Mouse (Mus musculus): ENCODE results near the gene Dvl2. TPM values are rescaled to one million over a fixed set of nuclear protein-coding genes. Genes with fewer than 3 reads are reported as not detected.

Dvl2 gene
- polyA plus RNA-seq, 1 experiment from 2014 or later, result 47.6 TPM

DNA sequence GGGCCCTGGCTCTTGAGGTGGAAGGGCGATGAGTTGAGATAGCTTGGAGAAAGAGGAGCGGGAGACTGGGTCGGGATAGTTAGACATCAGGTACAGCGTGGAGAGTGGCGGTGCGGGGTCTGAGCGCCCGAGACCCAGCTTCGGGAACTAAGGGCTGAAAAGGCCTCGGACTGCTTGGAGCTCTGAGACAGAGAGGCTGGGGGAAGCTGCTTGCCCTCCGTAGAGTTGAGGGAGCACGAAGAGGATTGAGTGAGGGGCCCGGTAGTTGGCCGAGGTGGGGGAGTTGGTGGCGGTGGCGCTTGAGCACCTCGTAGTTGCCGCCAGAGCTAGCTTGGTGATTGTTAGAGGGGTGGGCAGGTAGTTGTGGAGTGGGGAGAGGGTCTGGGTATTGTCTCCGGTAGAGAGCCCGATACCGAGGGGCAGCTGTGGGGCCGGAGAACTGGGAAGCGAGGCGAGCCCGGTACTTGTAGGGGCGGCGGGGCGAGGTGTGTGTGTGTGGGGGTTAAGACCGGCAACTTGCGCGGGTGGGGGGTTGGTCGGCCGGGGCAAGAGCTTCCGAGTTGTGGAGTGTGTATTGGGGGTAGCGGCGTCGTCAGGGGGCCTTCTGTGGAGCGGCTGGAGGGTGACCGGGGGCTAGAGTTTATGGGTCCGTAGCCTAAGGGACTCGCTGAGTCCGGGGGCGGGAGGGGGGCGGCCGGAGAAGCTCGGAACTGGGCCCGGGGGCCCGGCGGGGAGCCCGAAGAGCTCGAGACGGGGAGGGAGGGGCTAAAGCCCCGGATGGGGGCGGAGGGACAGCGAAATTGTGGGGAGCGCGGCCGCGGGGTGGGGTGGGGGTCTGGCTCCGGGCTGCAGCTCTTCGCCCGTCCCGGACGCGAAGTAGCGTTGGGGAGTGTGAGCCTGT is 4.0 kb upstream of the Dvl2 start:
- Histone ChIP-seq H3K4me1 (replicated peaks; ENCODE audit: control insufficient read depth, insufficient read depth, low read length) (peaks cover 12% of the 10 kb centered on the region), H3K27me3 (ENCODE audit: control insufficient read depth, insufficient read depth, low read length) (no peaks in the 10 kb centered on the region), H3K9me3 (ENCODE audit: control insufficient read depth, low read length) (no peaks in the 10 kb centered on the region), H3K36me3 (ENCODE audit: control insufficient read depth, insufficient read depth, low read length) (peaks cover 19% of the 10 kb centered on the region), H3K4me3 (ENCODE audit: low read depth, low read length) (peak overlapping the region; percentile 96), H3K9ac (ENCODE audit: low read length) (peak overlapping the region; percentile 87), H3K27ac (ENCODE audit: low read depth, low read length) (peak overlapping the region; percentile 97), H3K4me2 (ENCODE audit: low read depth, low read length, severe bottlenecking) (peak overlapping the region; percentile 56)
- under 1% methylated on average over 65 of the region's 66 CpGs for WGBS
- ATAC-seq (replicated peaks; ENCODE audit: low FRiP score) (peak; percentile 1; the same call in 1 of the 2 replicates), DNase-seq (ENCODE audit: low spot score) (peak; percentile 78)

DNA sequence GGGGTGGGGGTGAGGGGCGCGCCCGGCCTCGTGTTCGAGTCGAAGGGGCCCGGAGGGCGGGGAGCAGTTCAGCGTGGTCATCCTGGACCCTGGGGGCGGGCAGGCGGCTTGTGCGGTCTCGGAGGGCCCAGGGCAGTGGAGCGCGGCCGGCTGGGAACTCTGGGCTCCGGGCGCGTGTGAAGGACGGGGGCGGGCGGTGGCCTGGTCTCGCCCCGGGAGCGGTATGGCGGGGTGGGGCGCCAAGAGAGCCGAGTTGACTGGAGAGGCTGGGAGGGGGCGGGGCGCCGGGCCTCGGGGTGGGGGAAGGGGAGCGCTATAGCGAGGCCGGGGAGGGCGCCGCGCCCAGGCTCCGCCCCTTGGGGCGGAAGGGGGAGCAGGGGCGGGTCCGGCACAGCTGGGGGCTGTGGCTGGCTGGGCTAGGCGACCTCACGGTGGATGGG is 3.3 kb upstream of the Dvl2 start:
- Histone ChIP-seq H3K27ac (ENCODE audit: low read depth, low read length) (peak overlapping the region; percentile 97), H3K4me1 (replicated peaks; ENCODE audit: control insufficient read depth, insufficient read depth, low read length) (peaks cover 13% of the 10 kb centered on the region), H3K9ac (ENCODE audit: low read length) (peak overlapping the region; percentile 87), H3K27me3 (ENCODE audit: control insufficient read depth, insufficient read depth, low read length) (no peaks in the 10 kb centered on the region), H3K9me3 (ENCODE audit: control insufficient read depth, low read length) (no peaks in the 10 kb centered on the region), H3K36me3 (ENCODE audit: control insufficient read depth, insufficient read depth, low read length) (peaks cover 19% of the 10 kb centered on the region), H3K4me3 (ENCODE audit: low read depth, low read length) (peak overlapping the region; percentile 96), H3K4me2 (ENCODE audit: low read depth, low read length, severe bottlenecking) (peak overlapping the region; percentile 56)
- DNase-seq (ENCODE audit: low spot score) (peak; percentile 96), ATAC-seq (replicated peaks; ENCODE audit: low FRiP score) (peak; percentile 50)
- 2% methylated on average over 37 of the region's 44 CpGs for WGBS

DNA sequence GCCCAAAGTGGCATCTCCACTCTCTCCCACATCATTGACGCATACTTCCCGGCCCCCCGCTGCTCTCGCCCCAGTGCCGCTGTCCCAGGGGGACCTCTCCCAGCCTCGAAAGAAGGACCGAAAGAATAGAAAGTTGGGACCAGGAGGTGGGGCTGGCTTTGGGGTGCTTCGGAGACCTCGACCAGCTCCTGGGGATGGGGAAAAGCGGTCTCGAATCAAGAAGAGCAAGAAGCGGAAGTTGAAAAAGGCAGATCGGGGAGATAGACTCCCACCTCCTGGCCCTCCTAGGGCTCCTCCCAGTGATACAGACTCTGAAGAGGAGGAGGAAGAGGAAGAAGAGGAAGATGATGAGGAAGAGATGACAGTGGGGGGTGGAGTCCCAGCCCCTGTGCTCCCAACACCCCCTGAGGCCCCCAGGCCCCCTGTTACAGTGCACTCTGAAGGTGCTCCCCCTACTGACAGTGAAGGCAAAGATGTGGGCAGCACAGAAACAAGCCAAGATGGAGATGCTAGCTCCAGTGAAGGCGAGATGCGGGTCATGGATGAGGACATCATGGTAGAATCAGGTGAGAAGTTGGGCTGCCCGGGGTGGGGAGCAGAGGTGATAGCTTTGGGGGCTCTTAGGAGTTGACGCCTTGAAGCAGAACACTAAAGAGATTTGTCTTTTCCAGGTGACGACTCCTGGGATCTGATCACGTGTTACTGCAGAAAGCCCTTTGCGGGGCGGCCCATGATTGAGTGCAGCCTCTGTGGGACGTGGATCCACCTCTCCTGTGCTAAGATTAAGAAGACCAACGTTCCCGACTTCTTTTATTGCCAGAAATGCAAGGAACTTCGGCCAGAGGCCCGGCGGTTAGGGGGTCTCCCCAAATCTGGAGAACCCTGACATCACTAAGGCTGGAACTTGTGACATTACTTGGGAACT is 1.6 kb upstream of the Dvl2 start:
- no peaks in the 10 kb centered on the region for H3K9me3 ChIP-seq (ENCODE audit: control insufficient read depth, low read length)
- no peak overlapping the region for H3K4me3 ChIP-seq (ENCODE audit: low read depth, low read length)
- DNase-seq (ENCODE audit: low spot score) (peak; percentile 56), ATAC-seq (replicated peaks; ENCODE audit: low FRiP score) (no peak)
- WGBS, result 94% methylated on average over 27 of the region's 27 CpGs
- peaks cover 14% of the 10 kb centered on the region for H3K4me1 ChIP-seq (replicated peaks; ENCODE audit: control insufficient read depth, insufficient read depth, low read length)
- H3K27ac ChIP-seq (ENCODE audit: low read depth, low read length), result no peak overlapping the region
- H3K4me2 ChIP-seq (ENCODE audit: low read depth, low read length, severe bottlenecking), result no peak overlapping the region
- no peaks in the 10 kb centered on the region for H3K27me3 ChIP-seq (ENCODE audit: control insufficient read depth, insufficient read depth, low read length)
- no peak overlapping the region for H3K9ac ChIP-seq (ENCODE audit: low read length)
- peaks cover 19% of the 10 kb centered on the region for H3K36me3 ChIP-seq (ENCODE audit: control insufficient read depth, insufficient read depth, low read length)

DNA sequence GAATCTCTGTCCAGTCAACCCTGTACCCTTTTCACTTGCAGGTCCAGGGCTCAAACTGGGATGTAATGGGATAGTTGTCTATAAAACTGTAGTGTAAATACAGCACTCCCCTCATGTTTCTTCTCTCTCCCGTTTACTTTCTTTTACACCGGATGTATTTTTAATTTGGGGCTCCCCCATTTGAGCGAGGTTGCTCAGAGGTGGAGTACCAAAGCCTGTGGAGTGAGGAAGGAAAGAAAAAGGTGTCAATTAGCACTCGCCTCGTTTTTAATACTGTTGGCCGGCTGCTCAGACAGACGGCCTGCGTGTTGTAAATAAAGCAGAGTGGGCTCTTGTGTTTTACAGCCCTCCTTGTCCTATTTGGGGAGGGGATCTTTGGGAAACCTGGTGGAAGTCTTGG is 729 bp upstream of the Dvl2 start:
- Histone ChIP-seq H3K4me2 (ENCODE audit: low read depth, low read length, severe bottlenecking) (no peak overlapping the region), H3K9me3 (ENCODE audit: control insufficient read depth, low read length) (no peaks in the 10 kb centered on the region), H3K4me1 (replicated peaks; ENCODE audit: control insufficient read depth, insufficient read depth, low read length) (peaks cover 14% of the 10 kb centered on the region)

DNA sequence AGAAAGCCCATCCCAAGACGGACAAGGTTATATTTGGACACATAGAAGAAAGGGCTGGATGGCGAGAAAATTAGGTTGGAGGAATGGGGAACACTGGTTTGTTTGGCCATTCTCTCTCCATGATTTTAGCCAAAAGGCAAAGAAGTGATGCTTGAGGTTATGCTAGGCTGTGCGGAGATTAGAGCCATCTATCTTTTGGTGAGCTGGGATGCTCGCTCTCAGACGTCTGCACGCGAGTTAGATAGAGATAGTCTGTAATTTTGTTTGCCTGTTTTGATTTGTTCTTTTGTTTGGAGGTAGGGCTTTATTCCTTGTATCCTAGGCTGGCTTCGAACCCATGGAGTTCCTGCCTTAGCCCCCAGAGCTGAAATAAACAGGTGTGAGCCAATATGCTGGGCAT is 764 bp downstream of the Dvl2 start:
- Histone ChIP-seq H3K4me2 (ENCODE audit: low read depth, low read length, severe bottlenecking) (peak overlapping the region; percentile 93), H3K27me3 (ENCODE audit: control insufficient read depth, insufficient read depth, low read length) (no peaks in the 10 kb centered on the region), H3K27ac (ENCODE audit: low read depth, low read length) (peak overlapping the region; percentile 82), H3K4me1 (replicated peaks; ENCODE audit: control insufficient read depth, insufficient read depth, low read length) (peaks cover 14% of the 10 kb centered on the region), H3K4me3 (ENCODE audit: low read depth, low read length) (peak overlapping the region; percentile 74), H3K9ac (ENCODE audit: low read length) (peak overlapping the region; percentile 85), H3K36me3 (ENCODE audit: control insufficient read depth, insufficient read depth, low read length) (peaks cover 22% of the 10 kb centered on the region), H3K9me3 (ENCODE audit: control insufficient read depth, low read length) (no peaks in the 10 kb centered on the region)
- no peak for ATAC-seq (replicated peaks; ENCODE audit: low FRiP score)
- WGBS, result 10% methylated on average over 8 of the region's 8 CpGs
- no peak for DNase-seq (ENCODE audit: low spot score)

More for the DNA sequence above, 729 bp upstream of the Dvl2 start:
- H3K36me3 ChIP-seq (ENCODE audit: control insufficient read depth, insufficient read depth, low read length), result peaks cover 19% of the 10 kb centered on the region
- H3K27ac ChIP-seq (ENCODE audit: low read depth, low read length), result peak overlapping the region; percentile 82
- no peak for DNase-seq (ENCODE audit: low spot score)
- ATAC-seq (replicated peaks; ENCODE audit: low FRiP score), result no peak
- H3K4me3 ChIP-seq (ENCODE audit: low read depth, low read length), result no peak overlapping the region
- H3K9ac ChIP-seq (ENCODE audit: low read length), result no peak overlapping the region
- 87% methylated on average over 8 of the region's 8 CpGs for WGBS
- H3K27me3 ChIP-seq (ENCODE audit: control insufficient read depth, insufficient read depth, low read length), result no peaks in the 10 kb centered on the region

DNA sequence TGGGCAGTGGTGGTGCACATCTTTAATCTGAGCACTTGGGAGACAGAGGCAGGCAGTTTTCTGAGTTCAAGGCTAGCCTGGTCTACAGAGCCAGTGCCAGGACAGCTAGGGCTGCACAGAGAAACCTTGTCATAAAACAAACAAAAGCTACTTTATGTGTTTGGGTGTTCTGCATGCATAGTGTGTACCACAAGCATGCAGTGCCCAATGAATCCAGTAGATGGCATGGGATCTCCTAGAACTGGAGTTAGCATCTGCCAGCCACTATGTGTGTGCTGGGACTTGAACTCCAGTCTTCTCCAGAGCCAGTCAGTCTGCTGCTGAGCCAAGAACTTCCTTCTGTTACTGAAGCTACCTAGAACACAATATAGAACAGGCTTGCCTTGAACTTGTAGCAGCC is 1.5 kb downstream of the Dvl2 start:
- H3K27ac ChIP-seq (ENCODE audit: low read depth, low read length), result no peak overlapping the region
- peaks cover 14% of the 10 kb centered on the region for H3K4me1 ChIP-seq (replicated peaks; ENCODE audit: control insufficient read depth, insufficient read depth, low read length)
- H3K9me3 ChIP-seq (ENCODE audit: control insufficient read depth, low read length), result no peaks in the 10 kb centered on the region
- ATAC-seq (replicated peaks; ENCODE audit: low FRiP score) (no peak), DNase-seq (ENCODE audit: low spot score) (peak; percentile 65)
- peak overlapping the region; percentile 74 for H3K4me3 ChIP-seq (ENCODE audit: low read depth, low read length)
- no peak overlapping the region for H3K9ac ChIP-seq (ENCODE audit: low read length)
- peaks cover 26% of the 10 kb centered on the region for H3K36me3 ChIP-seq (ENCODE audit: control insufficient read depth, insufficient read depth, low read length)
- peak overlapping the region; percentile 93 for H3K4me2 ChIP-seq (ENCODE audit: low read depth, low read length, severe bottlenecking)
- no peaks in the 10 kb centered on the region for H3K27me3 ChIP-seq (ENCODE audit: control insufficient read depth, insufficient read depth, low read length)

DNA sequence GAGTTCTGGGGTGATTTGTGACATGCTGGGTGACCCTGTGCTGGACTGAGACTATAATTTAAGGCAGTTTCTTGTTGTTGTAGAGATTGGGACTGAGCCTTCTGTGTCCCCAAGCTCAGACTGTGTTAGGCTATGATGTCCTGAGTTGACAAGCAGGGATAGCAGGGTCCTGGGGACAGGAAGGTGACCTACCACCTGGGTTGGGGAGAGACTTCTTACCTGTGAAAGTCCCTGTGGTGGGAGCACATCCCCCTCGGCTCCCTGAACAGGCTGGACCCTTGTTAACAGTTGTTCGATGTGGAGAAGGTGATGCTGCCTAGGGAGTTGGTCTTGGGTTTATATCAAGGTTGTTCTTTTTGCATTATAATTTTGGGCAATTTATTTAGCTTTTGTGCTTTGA is 2.1 kb downstream of the Dvl2 start:
- Histone ChIP-seq H3K27ac (ENCODE audit: low read depth, low read length) (no peak overlapping the region), H3K36me3 (ENCODE audit: control insufficient read depth, insufficient read depth, low read length) (peaks cover 29% of the 10 kb centered on the region), H3K9ac (ENCODE audit: low read length) (no peak overlapping the region), H3K27me3 (ENCODE audit: control insufficient read depth, insufficient read depth, low read length) (no peaks in the 10 kb centered on the region), H3K4me1 (replicated peaks; ENCODE audit: control insufficient read depth, insufficient read depth, low read length) (peaks cover 14% of the 10 kb centered on the region), H3K9me3 (ENCODE audit: control insufficient read depth, low read length) (no peaks in the 10 kb centered on the region), H3K4me2 (ENCODE audit: low read depth, low read length, severe bottlenecking) (peak overlapping the region; percentile 8; the same call in 1 of the 2 replicates), H3K4me3 (ENCODE audit: low read depth, low read length) (0 out of 2 replicates have a peak overlapping the region, but pooled peaks have one; percentile 1)
- WGBS, result 91% methylated on average over 2 of the region's 2 CpGs
- DNase-seq (ENCODE audit: low spot score) (no peak), ATAC-seq (replicated peaks; ENCODE audit: low FRiP score) (no peak)

DNA sequence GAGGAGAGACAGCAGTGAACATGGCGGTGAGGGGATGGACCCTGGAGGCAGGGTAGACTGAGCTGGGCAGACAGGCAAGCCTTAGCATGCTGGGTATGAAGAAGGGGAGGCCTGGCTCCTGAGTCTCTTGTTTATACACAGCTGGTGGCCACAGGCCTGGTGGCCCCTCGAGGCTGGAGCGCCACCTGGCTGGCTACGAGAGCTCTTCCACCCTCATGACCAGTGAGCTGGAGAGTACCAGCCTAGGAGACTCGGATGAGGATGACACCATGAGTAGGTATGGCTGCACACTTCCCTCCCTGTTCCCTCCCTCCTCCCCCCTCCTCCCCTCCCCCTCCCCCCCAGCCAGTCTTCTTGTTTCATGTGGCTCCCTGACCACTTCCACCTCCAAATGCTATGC is 5.1 kb downstream of the Dvl2 start:
- 58% methylated on average over 5 of the region's 5 CpGs for WGBS
- no peaks in the 10 kb centered on the region for H3K27me3 ChIP-seq (ENCODE audit: control insufficient read depth, insufficient read depth, low read length)
- no peak overlapping the region for H3K4me3 ChIP-seq (ENCODE audit: low read depth, low read length)
- H3K9me3 ChIP-seq (ENCODE audit: control insufficient read depth, low read length), result no peaks in the 10 kb centered on the region
- no peak overlapping the region for H3K4me2 ChIP-seq (ENCODE audit: low read depth, low read length, severe bottlenecking)
- H3K9ac ChIP-seq (ENCODE audit: low read length), result no peak overlapping the region
- ATAC-seq (replicated peaks; ENCODE audit: low FRiP score), result no peak
- no peak overlapping the region for H3K27ac ChIP-seq (ENCODE audit: low read depth, low read length)
- H3K36me3 ChIP-seq (ENCODE audit: control insufficient read depth, insufficient read depth, low read length), result peaks cover 23% of the 10 kb centered on the region; the same call in 1 of the 2 replicates
- H3K4me1 ChIP-seq (replicated peaks; ENCODE audit: control insufficient read depth, insufficient read depth, low read length), result peaks cover 9% of the 10 kb centered on the region; the same call in 1 of the 2 replicates
- DNase-seq (ENCODE audit: low spot score), result peak; percentile 53
